Mouse (Mus musculus) large intestine, adult 2 months (tissue): Measurements from ENCODE around the gene Olfr1205. TPM values are rescaled to one million over a fixed set of nuclear protein-coding genes. Genes with fewer than 3 reads are reported as not detected.

Experiments
- DNase-seq: peaks from one replicate; pipeline ENCODE4 v3.0.0-alpha.2; 2012; ENCODE audit warnings: low read depth, low spot score
- WGBS: fragments of 180-500 bp; shearing (Covaris S2); methylation state at CpG from one replicate; pipeline ENCODE4 v1.1.7; 2018; 5-methylcytosine and 5-hydroxymethylcytosine counted together
- polyA plus RNA-seq: library from polyadenylated mRNA; depleted of rRNA; stranded (reverse); fragments of >200 nt; gene quantifications from 2 replicates; pipeline ENCODE4 v1.2.3, GENCODE M21; 2012; rRNA removed

Olfr1205 gene
- polyA plus RNA-seq = not detected in 2 replicates

DNA sequence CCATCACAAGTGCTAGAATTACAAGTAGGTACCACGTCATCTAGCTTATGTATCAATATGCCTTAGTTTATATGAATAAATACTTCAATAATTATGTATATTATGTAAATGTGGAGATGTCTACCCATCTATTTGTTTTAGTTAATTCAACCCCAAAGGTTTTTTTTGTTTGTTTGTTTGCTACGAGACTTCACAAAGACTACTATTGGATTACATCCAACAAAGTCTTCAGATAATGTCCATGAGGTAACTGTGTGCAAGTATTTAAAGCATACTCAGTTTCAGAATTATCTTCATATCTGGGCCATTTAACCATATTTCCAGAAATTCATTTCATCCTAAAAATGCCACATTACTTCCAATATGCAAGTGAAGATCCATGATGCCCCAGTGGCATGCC is at the start of gene Olfr1205:
TSS of gene Olfr1205 (plus strand) at position 301 of the 400 bp plus-strand sequence.
- no peak for DNase-seq
- 76% methylated on average over 2 of the region's 2 CpGs for WGBS

DNA sequence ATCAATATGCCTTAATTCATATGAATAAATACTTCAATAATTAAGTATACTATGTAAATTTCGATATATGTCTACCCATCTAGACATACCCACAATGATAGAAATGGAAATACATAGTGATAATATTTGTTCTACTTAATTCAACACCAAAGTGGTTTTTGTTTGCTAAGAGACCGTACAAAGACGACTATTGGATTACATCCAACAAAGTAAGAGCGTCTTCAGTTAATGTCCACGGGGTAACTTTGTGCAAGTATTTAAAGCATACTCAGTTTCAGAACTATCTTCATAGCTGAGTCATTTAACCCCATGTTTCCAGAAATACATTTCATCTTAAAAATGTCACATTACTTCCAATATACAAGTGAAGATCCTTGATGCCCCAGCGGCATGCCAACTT is 36.8 kb upstream of the Olfr1205 start, which contains the start of gene Olfr1201:
TSS of gene Olfr1201 (plus strand) at position 301 of the 400 bp plus-strand sequence.
- WGBS = 72% methylated on average over 6 of the region's 6 CpGs
- DNase-seq = no peak

DNA sequence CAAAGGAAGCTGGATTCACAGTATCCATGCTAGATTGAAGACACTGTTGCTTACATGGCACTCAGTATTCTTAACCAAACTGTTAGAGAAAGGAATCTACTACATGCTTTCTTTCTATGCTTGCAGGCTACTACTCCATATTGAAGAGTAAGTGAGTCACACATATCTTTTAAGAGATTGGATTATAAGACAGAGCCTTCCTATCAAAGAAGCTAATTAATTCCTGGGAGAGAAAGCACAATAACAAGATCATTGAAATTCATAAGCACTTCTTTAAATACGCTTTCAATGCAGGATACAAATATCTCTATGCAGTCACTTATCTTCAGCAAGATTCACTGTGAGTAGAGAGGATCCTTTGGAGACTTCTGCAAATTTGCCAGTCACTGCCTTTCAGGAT is 15.3 kb upstream of the Olfr1205 start, which contains the start of gene Olfr1202:
TSS of gene Olfr1202 (plus strand) at position 301 of the 400 bp plus-strand sequence.
- 71% methylated on average over 1 of the region's 1 CpGs for WGBS
- no peak for DNase-seq

DNA sequence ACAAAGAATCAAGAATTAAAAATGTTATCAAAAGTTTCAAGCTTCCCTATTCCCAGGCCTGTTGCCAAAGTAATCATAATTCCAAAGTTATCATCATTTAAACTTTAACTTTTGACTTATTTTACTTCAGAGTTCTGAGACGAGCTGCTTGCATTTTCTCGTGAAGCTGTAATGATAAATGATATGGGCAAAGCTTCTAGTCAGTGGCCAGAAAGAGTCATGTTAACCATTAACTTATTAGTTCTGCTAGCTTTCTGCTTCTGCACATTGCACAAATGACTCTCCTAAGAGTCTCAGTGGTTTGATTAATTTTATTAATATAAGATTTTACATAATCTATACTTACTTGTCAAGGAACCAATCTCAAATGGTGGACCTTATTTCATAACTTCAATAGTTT is 8.9 kb downstream of the Olfr1205 start:
- 27% methylated on average over 2 of the region's 2 CpGs for WGBS
- DNase-seq = no peak

DNA sequence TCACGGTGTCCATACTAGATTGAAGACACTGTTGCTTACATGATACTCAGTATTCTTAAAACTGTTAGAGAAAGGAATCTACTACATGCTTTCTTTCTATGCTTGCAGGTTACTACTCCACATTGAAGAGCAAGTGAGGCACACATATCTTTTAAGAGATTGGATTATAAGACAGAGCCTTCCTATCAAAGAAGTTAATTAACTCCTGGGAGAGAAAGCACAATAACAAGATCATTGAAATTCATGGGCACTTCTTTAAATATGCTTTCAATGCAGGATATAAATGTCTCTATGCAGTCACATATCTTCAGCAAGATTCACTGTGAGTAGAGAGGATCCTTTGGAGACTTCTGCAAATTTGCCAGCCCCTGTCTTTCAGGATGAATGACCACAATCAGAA is 19.5 kb downstream of the Olfr1205 start, which contains the start of gene Olfr1204:
TSS of gene Olfr1204 (plus strand) at position 301 of the 400 bp plus-strand sequence.
- 82% methylated on average over 1 of the region's 1 CpGs for WGBS
- no peak for DNase-seq

DNA sequence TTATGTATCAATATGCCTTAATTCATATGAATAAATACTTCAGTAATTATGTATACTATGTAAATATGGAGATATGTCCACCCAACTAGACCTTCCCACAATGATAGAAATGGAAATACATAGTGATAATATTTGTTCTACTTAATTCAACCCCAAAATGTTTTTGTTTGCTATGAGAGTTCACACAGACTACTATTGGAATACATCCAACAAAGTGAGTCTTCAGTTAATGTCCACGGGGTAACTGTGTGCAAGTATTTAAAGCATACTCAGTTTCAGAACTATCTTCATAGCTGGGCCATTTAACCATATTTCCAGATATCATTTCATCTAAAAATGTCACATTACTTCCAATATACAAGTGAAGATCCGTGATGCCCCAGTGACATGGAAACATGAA is 33.4 kb downstream of the Olfr1205 start, which contains the start of gene Olfr1206:
TSS of gene Olfr1206 (plus strand) at position 301 of the 400 bp plus-strand sequence.
- WGBS = 77% methylated on average over 2 of the region's 2 CpGs
- DNase-seq = no peak

Other genes with a start within 250 kb of the Olfr1205 start
- gene Olfr1189, start 243.3 kb upstream of the Olfr1205 start, polyA plus RNA-seq = not detected in 2 replicates
- gene Olfr1191-ps1, start 189.2 kb upstream of the Olfr1205 start, polyA plus RNA-seq = not detected in 2 replicates
- not detected in 2 replicates for gene Olfr1192-ps1, start 181.2 kb upstream of the Olfr1205 start, polyA plus RNA-seq
- not detected in 2 replicates for gene Olfr1193, start 154.1 kb upstream of the Olfr1205 start, polyA plus RNA-seq
- gene Olfr1195, start 140.6 kb upstream of the Olfr1205 start, polyA plus RNA-seq = not detected in 2 replicates
- not detected in 2 replicates for gene Olfr1196, start 125.1 kb upstream of the Olfr1205 start, polyA plus RNA-seq
- gene Olfr1197, start 97.4 kb upstream of the Olfr1205 start, polyA plus RNA-seq = not detected in 2 replicates
- not detected in 2 replicates for gene Olfr1198, start 78.4 kb upstream of the Olfr1205 start, polyA plus RNA-seq
- gene Olfr1199, start 69.3 kb upstream of the Olfr1205 start, polyA plus RNA-seq = not detected in 2 replicates
- gene Olfr1200, start 59.2 kb upstream of the Olfr1205 start, polyA plus RNA-seq = not detected in 2 replicates
- not detected in 2 replicates for gene Olfr1201, start 36.7 kb upstream of the Olfr1205 start, polyA plus RNA-seq
- not detected in 2 replicates for gene Olfr1202, start 15.2 kb upstream of the Olfr1205 start, polyA plus RNA-seq
- gene Olfr1204, start 19.6 kb downstream of the Olfr1205 start, polyA plus RNA-seq = not detected in 2 replicates
- not detected in 2 replicates for gene Olfr1206, start 33.5 kb downstream of the Olfr1205 start, polyA plus RNA-seq
- gene Olfr1208, start 72.6 kb downstream of the Olfr1205 start, polyA plus RNA-seq = not detected in 2 replicates
- not detected in 2 replicates for gene Olfr1209, start 85.4 kb downstream of the Olfr1205 start, polyA plus RNA-seq
- gene Olfr1211, start 108.4 kb downstream of the Olfr1205 start, polyA plus RNA-seq = not detected in 2 replicates
- not detected in 2 replicates for gene Olfr1212, start 124.2 kb downstream of the Olfr1205 start, polyA plus RNA-seq
- gene Gm13762, start 150.5 kb downstream of the Olfr1205 start, polyA plus RNA-seq = not detected in 2 replicates
- gene Olfr1214, start 162.9 kb downstream of the Olfr1205 start, polyA plus RNA-seq = not detected in 2 replicates
- not detected in 2 replicates for gene Olfr1215, start 177.2 kb downstream of the Olfr1205 start, polyA plus RNA-seq
- not detected in 2 replicates for gene Olfr1216, start 188.6 kb downstream of the Olfr1205 start, polyA plus RNA-seq
- gene Olfr1217, start 202.3 kb downstream of the Olfr1205 start, polyA plus RNA-seq = not detected in 2 replicates
- gene Olfr1218, start 231.4 kb downstream of the Olfr1205 start, polyA plus RNA-seq = not detected in 2 replicates